Mouse (Mus musculus): Measurements from ENCODE around the gene Them5.

- no peak for TF ChIP-seq CTCF (IDR thresholded peaks at IDR 0.05; ENCODE audit: low read depth, low read length)
- TF ChIP-seq GATA1 (IDR thresholded peaks at IDR 0.05; ENCODE audit: borderline replicate concordance, low read length) = no peak
- TF ChIP-seq TAL1 (conservative IDR thresholded peaks at IDR 0.05; ENCODE audit: low read depth, low read length) = no peak
- no peak for TF ChIP-seq POLR2AphosphoS5 (IDR thresholded peaks at IDR 0.05; ENCODE audit: insufficient replicate concordance, low read depth, low read length)
Measured at GRCm38 (mm10) chr3:94386671-94387070, 44.8 kb downstream of the Them5 start.
